Comparison of ENCODE assay signal across 26 mouse cellular contexts in genomic region chr2:83683731-83684519, GRCm38 (mm10). TPM values are rescaled to one million over a fixed set of nuclear protein-coding genes. Genes with fewer than 3 reads are reported as not detected.
DNase-seq lines count a peak whose midpoint lies in the region; ATAC-seq and TF ChIP-seq lines count a peak whose summit lies in the region.
"Had no signal": no experiment of that assay in that cellular context is flagged by ENCODE, and none has a peak within 500 bp of the region (broad histone marks: within the 10 kb centered on the region; RNA-seq: fewer than 3 reads in every experiment).

No protein-coding gene starts in this region.

- no peak overlapping the region for H3K4me2 ChIP-seq in liver, embryonic 13.5 days
- H3K4me2 ChIP-seq in liver, embryonic 11.5 days, result no peak overlapping the region
- no peak overlapping the region for H3K4me2 ChIP-seq in intestine, embryonic 15.5 days (replicated peaks)
- H3K4me2 ChIP-seq in intestine, embryonic 16.5 days (ENCODE audit: low read depth, low read length), result no peak overlapping the region
- no peak overlapping the region for H3K4me2 ChIP-seq in stomach, postnatal 0 days (replicated peaks; ENCODE audit: low read depth)
- H3K4me2 ChIP-seq: embryonic facial prominence, embryonic 13.5 days; forebrain, embryonic 12.5 days; forebrain, embryonic 15.5 days; heart, embryonic 13.5 days; hindbrain, embryonic 12.5 days had no signal

- no peaks in the 10 kb centered on the region for H3K27me3 ChIP-seq in liver, embryonic 13.5 days
- H3K27me3 ChIP-seq in liver, embryonic 11.5 days (replicated peaks; ENCODE audit: control insufficient read depth, insufficient read depth, low read length), result no peaks in the 10 kb centered on the region
- no peaks in the 10 kb centered on the region for H3K27me3 ChIP-seq in intestine, embryonic 15.5 days (replicated peaks)
- H3K27me3 ChIP-seq in intestine, embryonic 16.5 days (replicated peaks; ENCODE audit: control insufficient read depth, insufficient read depth, low read length), result no peaks in the 10 kb centered on the region
- H3K27me3 ChIP-seq in stomach, postnatal 0 days (ENCODE audit: control insufficient read depth, insufficient read depth, low read length), result no peaks in the 10 kb centered on the region
- H3K27me3 ChIP-seq: embryonic facial prominence, embryonic 13.5 days; forebrain, embryonic 12.5 days; forebrain, embryonic 15.5 days; heart, embryonic 13.5 days; hindbrain, embryonic 12.5 days had no signal

- no peak overlapping the region for H3K4me3 ChIP-seq in liver, embryonic 13.5 days (replicated peaks)
- no peak overlapping the region for H3K4me3 ChIP-seq in liver, embryonic 11.5 days (ENCODE audit: low read depth, low read length)
- H3K4me3 ChIP-seq in intestine, embryonic 15.5 days (replicated peaks), result no peak overlapping the region
- no peak overlapping the region for H3K4me3 ChIP-seq in intestine, embryonic 16.5 days (ENCODE audit: low read length)
- no peak overlapping the region for H3K4me3 ChIP-seq in stomach, postnatal 0 days (ENCODE audit: low read depth, low read length)
- H3K4me3 ChIP-seq: embryonic facial prominence, embryonic 10.5 days; embryonic facial prominence, embryonic 13.5 days; erythroblast, embryonic 14.5 days; forebrain, embryonic 12.5 days; forebrain, embryonic 15.5 days; heart, adult 2 months; heart, embryonic 10.5 days; heart, embryonic 13.5 days; hindbrain, embryonic 12.5 days had no signal

- no peak overlapping the region for H3K9ac ChIP-seq in liver, embryonic 13.5 days
- no peak overlapping the region for H3K9ac ChIP-seq in liver, embryonic 11.5 days (ENCODE audit: low read depth, low read length)
- no peak overlapping the region for H3K9ac ChIP-seq in intestine, embryonic 15.5 days
- H3K9ac ChIP-seq in intestine, embryonic 16.5 days (ENCODE audit: low read depth, low read length), result no peak overlapping the region
- H3K9ac ChIP-seq in stomach, postnatal 0 days (ENCODE audit: low read length), result no peak overlapping the region
- H3K9ac ChIP-seq: embryonic facial prominence, embryonic 13.5 days; forebrain, embryonic 12.5 days; forebrain, embryonic 15.5 days; heart, embryonic 13.5 days; hindbrain, embryonic 12.5 days had no signal

- no peaks in the 10 kb centered on the region for H3K9me3 ChIP-seq in liver, embryonic 13.5 days (replicated peaks)
- no peaks in the 10 kb centered on the region for H3K9me3 ChIP-seq in liver, embryonic 11.5 days (ENCODE audit: control insufficient read depth, low read length)
- no peaks in the 10 kb centered on the region for H3K9me3 ChIP-seq in intestine, embryonic 15.5 days
- H3K9me3 ChIP-seq in intestine, embryonic 16.5 days (ENCODE audit: control insufficient read depth, low read length), result no peaks in the 10 kb centered on the region
- no peaks in the 10 kb centered on the region for H3K9me3 ChIP-seq in stomach, postnatal 0 days (ENCODE audit: control insufficient read depth, low read length)
- H3K9me3 ChIP-seq: embryonic facial prominence, embryonic 10.5 days; embryonic facial prominence, embryonic 13.5 days; forebrain, embryonic 12.5 days; forebrain, embryonic 15.5 days; heart, embryonic 10.5 days had no signal

- DNase-seq in liver, embryonic 13.5 days, result no peak
- no peak for DNase-seq in liver, embryonic 11.5 days (ENCODE audit: low spot score)
- no peak for DNase-seq in stomach, postnatal 0 days (ENCODE audit: low spot score)
- no peak for DNase-seq in right cerebral cortex, adult 2 months (ENCODE audit: low spot score in 2 of 2)
- DNase-seq: adrenal gland, adult 2 months; adrenal gland, postnatal 14 days; cerebellum, adult 11 months; cerebellum, adult 2 months; cerebellum, adult 9-11 months; cerebellum, postnatal 25 days; embryo, embryonic 11 days; gastrocnemius, postnatal 25 days; heart, adult 2 months; heart, postnatal 14 days had no signal

- H3K4me1 ChIP-seq in liver, embryonic 13.5 days (replicated peaks), result peaks cover 5% of the 10 kb centered on the region; the same call in 1 of the 2 replicates
- 0 out of 2 replicates have a peak, but pooled peaks cover 5% of the 10 kb centered on the region for H3K4me1 ChIP-seq in liver, embryonic 11.5 days (replicated peaks; ENCODE audit: control insufficient read depth, insufficient read depth, low read length)
- peaks cover 5% of the 10 kb centered on the region; the same call in 1 of the 2 replicates for H3K4me1 ChIP-seq in intestine, embryonic 15.5 days (replicated peaks)
- peaks cover 10% of the 10 kb centered on the region; the same call in 1 of the 2 replicates for H3K4me1 ChIP-seq in intestine, embryonic 16.5 days (ENCODE audit: control insufficient read depth, insufficient read depth, low read length)
- H3K4me1 ChIP-seq in stomach, postnatal 0 days (replicated peaks; ENCODE audit: control insufficient read depth, insufficient read depth), result no peaks in the 10 kb centered on the region
- H3K4me1 ChIP-seq: embryonic facial prominence, embryonic 10.5 days; embryonic facial prominence, embryonic 13.5 days; forebrain, embryonic 12.5 days; forebrain, embryonic 15.5 days; heart, embryonic 10.5 days; hindbrain, embryonic 12.5 days had no signal

- 63% methylated on average over 9 of the region's 9 CpGs for WGBS in liver, embryonic 13.5 days (ENCODE audit: insufficient replicate concordance)
- 71% methylated on average over 9 of the region's 9 CpGs for WGBS in liver, embryonic 11.5 days
- WGBS in intestine, embryonic 15.5 days, result 65% methylated on average over 9 of the region's 9 CpGs
- WGBS in intestine, embryonic 16.5 days, result 63% methylated on average over 9 of the region's 9 CpGs
- WGBS in stomach, postnatal 0 days, result 64% methylated on average over 9 of the region's 9 CpGs

- ATAC-seq in liver, embryonic 13.5 days (ENCODE audit: low read depth), result 0 out of 2 replicates have a peak, but pooled peaks have one; percentile 39
- ATAC-seq in liver, embryonic 11.5 days (replicated peaks; ENCODE audit: low FRiP score), result no peak; the same call in 1 of the 2 replicates
- peak; percentile 32; the same call in 1 of the 2 replicates for ATAC-seq in intestine, embryonic 15.5 days
- ATAC-seq in intestine, embryonic 16.5 days, result peak; percentile 48
- ATAC-seq in stomach, postnatal 0 days (ENCODE audit: low FRiP score, low TSS enrichment), result 0 out of 2 replicates have a peak, but pooled peaks have one; percentile 40
- ATAC-seq: CD4-positive, CD25-positive, alpha-beta regulatory T cell, adult 4 months; forebrain, embryonic 15.5 days; hindbrain, embryonic 16.5 days had no signal

- H3K36me3 ChIP-seq in liver, embryonic 13.5 days, result no peaks in the 10 kb centered on the region
- no peaks in the 10 kb centered on the region for H3K36me3 ChIP-seq in liver, embryonic 11.5 days (ENCODE audit: control insufficient read depth, insufficient read depth, low read length)
- no peaks in the 10 kb centered on the region for H3K36me3 ChIP-seq in intestine, embryonic 15.5 days
- no peaks in the 10 kb centered on the region for H3K36me3 ChIP-seq in intestine, embryonic 16.5 days (ENCODE audit: control insufficient read depth, insufficient read depth, low read length)
- H3K36me3 ChIP-seq in stomach, postnatal 0 days (ENCODE audit: control insufficient read depth, insufficient read depth, low read length), result no peaks in the 10 kb centered on the region
- H3K36me3 ChIP-seq: embryonic facial prominence, embryonic 10.5 days; forebrain, embryonic 12.5 days; forebrain, embryonic 15.5 days; heart, embryonic 13.5 days; hindbrain, embryonic 12.5 days had no signal

- TF ChIP-seq EP300 in stomach, postnatal 0 days (optimal IDR thresholded peaks at IDR 0.05), result no peak

- H3K27ac ChIP-seq in liver, embryonic 13.5 days, result no peak overlapping the region
- H3K27ac ChIP-seq in liver, embryonic 11.5 days (ENCODE audit: low read depth, low read length), result no peak overlapping the region
- H3K27ac ChIP-seq in intestine, embryonic 15.5 days, result no peak overlapping the region
- no peak overlapping the region for H3K27ac ChIP-seq in intestine, embryonic 16.5 days (ENCODE audit: low read length)
- no peak overlapping the region for H3K27ac ChIP-seq in stomach, postnatal 0 days (replicated peaks)
- H3K27ac ChIP-seq: embryonic facial prominence, embryonic 10.5 days; embryonic facial prominence, embryonic 13.5 days; forebrain, embryonic 12.5 days; forebrain, embryonic 15.5 days; heart, adult 2 months; heart, embryonic 10.5 days; heart, embryonic 13.5 days; hindbrain, embryonic 12.5 days had no signal

- TF ChIP-seq CTCF in stomach, postnatal 0 days (IDR thresholded peaks at IDR 0.05; ENCODE audit: low read depth), result no peak

RNA-seq across cellular contexts. Expression of gene Zc3h15, which starts 39.7 kb away (rescaled TPM):
- 87.8 and 107 TPM in 2 replicates for polyA plus RNA-seq in liver, embryonic 13.5 days (2015; fragmentation: Nextera tagmentation; extraction: Ambion mirVana)
- polyA plus RNA-seq in liver, embryonic 11.5 days (2014; fragmentation: Nextera tagmentation; extraction: Ambion mirVana), result 122 and 126 TPM in 2 replicates
- polyA plus RNA-seq in intestine, embryonic 15.5 days (2015; fragmentation: Nextera tagmentation; extraction: Ambion mirVana), result 108 and 145 TPM in 2 replicates
- polyA plus RNA-seq in intestine, embryonic 16.5 days (2015; fragmentation: Nextera tagmentation; extraction: Ambion mirVana), result 99.0 and 113 TPM in 2 replicates
- 84.6 and 106 TPM in 2 replicates for polyA plus RNA-seq in stomach, postnatal 0 days (2015; fragmentation: Nextera tagmentation; extraction: Ambion mirVana)

RNA-seq across cellular contexts. Expression of gene Itgav, which starts 40.3 kb away (rescaled TPM):
- polyA plus RNA-seq in liver, embryonic 13.5 days (2015; fragmentation: Nextera tagmentation; extraction: Ambion mirVana), result 13.9 and 18.1 TPM in 2 replicates
- polyA plus RNA-seq in liver, embryonic 11.5 days (2014; fragmentation: Nextera tagmentation; extraction: Ambion mirVana), result 34.3 and 38.3 TPM in 2 replicates
- 61.3 and 76.7 TPM in 2 replicates for polyA plus RNA-seq in intestine, embryonic 15.5 days (2015; fragmentation: Nextera tagmentation; extraction: Ambion mirVana)
- 39.6 and 45.7 TPM in 2 replicates for polyA plus RNA-seq in intestine, embryonic 16.5 days (2015; fragmentation: Nextera tagmentation; extraction: Ambion mirVana)
- polyA plus RNA-seq in stomach, postnatal 0 days (2015; fragmentation: Nextera tagmentation; extraction: Ambion mirVana), result 69.8 and 74.3 TPM in 2 replicates
